42 mouse cellular contexts compared by ENCODE assay signal in genomic region chr19:59164111-59164510, GRCm38 (mm10). TPM values are rescaled to one million over a fixed set of nuclear protein-coding genes. Genes with fewer than 3 reads are reported as not detected.
"Had no signal": no experiment of that assay in that cellular context is flagged by ENCODE, and none has a peak within 500 bp of the region (broad histone marks: within the 10 kb centered on the region; RNA-seq: fewer than 3 reads in every experiment).

No protein-coding gene starts in this region.

- DNase-seq: gastrocnemius, postnatal 14 days; gastrocnemius, postnatal 36 days; heart, adult 11 months; heart, adult 2 months; heart, postnatal 14 days; heart, postnatal 36 days; kidney, adult 11 months; kidney, adult 2 months; kidney, adult 9 months; kidney, postnatal 14 days; kidney, postnatal 36 days; layer of hippocampus, adult 9-11 months; layer of hippocampus, postnatal 36 days had no signal

- H3K9ac ChIP-seq: heart, embryonic 13.5 days; heart, embryonic 15.5 days; hindbrain, embryonic 12.5 days; hindbrain, embryonic 15.5 days; kidney, embryonic 15.5 days; limb, embryonic 13.5 days; limb, embryonic 15.5 days; liver, embryonic 12.5 days had no signal

- H3K4me2 ChIP-seq: heart, embryonic 11.5 days; heart, embryonic 13.5 days; heart, embryonic 15.5 days; hindbrain, embryonic 12.5 days; hindbrain, embryonic 15.5 days; kidney, embryonic 15.5 days; limb, embryonic 13.5 days; limb, embryonic 15.5 days; liver, embryonic 12.5 days had no signal

- H3K9me3 ChIP-seq: heart, embryonic 13.5 days; heart, embryonic 15.5 days; hindbrain, embryonic 12.5 days; hindbrain, embryonic 15.5 days; kidney, embryonic 15.5 days; limb, embryonic 13.5 days; limb, embryonic 15.5 days; liver, embryonic 12.5 days had no signal

- H3K27ac ChIP-seq: heart, adult 2 months; heart, embryonic 13.5 days; heart, embryonic 15.5 days; hindbrain, embryonic 12.5 days; hindbrain, embryonic 15.5 days; hindbrain, postnatal 0 days; kidney, embryonic 15.5 days; kidney, postnatal 0 days; limb, embryonic 13.5 days; limb, embryonic 15.5 days; liver, embryonic 12.5 days had no signal

- H3K4me3 ChIP-seq: heart, adult 2 months; heart, embryonic 13.5 days; heart, embryonic 15.5 days; hindbrain, embryonic 12.5 days; hindbrain, embryonic 15.5 days; kidney, embryonic 15.5 days; limb, embryonic 13.5 days; limb, embryonic 15.5 days; liver, embryonic 12.5 days had no signal

- H3K36me3 ChIP-seq: heart, embryonic 13.5 days; heart, embryonic 15.5 days; hindbrain, embryonic 12.5 days; hindbrain, embryonic 15.5 days; kidney, embryonic 15.5 days; limb, embryonic 13.5 days; limb, embryonic 15.5 days; liver, embryonic 12.5 days had no signal

- ATAC-seq: hindbrain, postnatal 0 days; intestine, embryonic 16.5 days; liver, embryonic 12.5 days had no signal

RNA-seq across cellular contexts. Expression of gene Vax1, which starts 5.7 kb away (rescaled TPM):
- total RNA-seq: gastrocnemius, adult 18-20 months; gastrocnemius, adult 8-10 months; gastrocnemius, postnatal 14 days; gastrocnemius, postnatal 36 days; heart, adult 2 months; heart, postnatal 14 days; heart, postnatal 36 days; hematopoietic stem cell, adult 5-6 weeks; hindbrain, postnatal 0 days; liver, adult 2 months had no signal
- polyA plus RNA-seq: gonadal fat pad, adult 2 months; heart, adult 2 months; heart, embryonic 11.5 days; heart, embryonic 13.5 days; heart, embryonic 15.5 days; heart, postnatal 0 days; hindbrain, embryonic 12.5 days; hindbrain, postnatal 0 days; intestine, embryonic 14.5 days; intestine, embryonic 16.5 days; kidney, adult 2 months; kidney, embryonic 15.5 days; kidney, postnatal 0 days; large intestine, adult 2 months; limb, embryonic 11.5 days; limb, embryonic 15.5 days; liver, adult 2 months; liver, embryonic 12.5 days had no signal

RNA-seq across cellular contexts. Expression of gene Kcnk18, which starts 54.9 kb away (rescaled TPM):
- total RNA-seq: gastrocnemius, adult 18-20 months; gastrocnemius, adult 8-10 months; gastrocnemius, postnatal 14 days; gastrocnemius, postnatal 36 days; heart, adult 2 months; heart, postnatal 14 days; heart, postnatal 36 days; hematopoietic stem cell, adult 5-6 weeks; hindbrain, postnatal 0 days; layer of hippocampus, adult 18-20 months; layer of hippocampus, adult 8-10 months; layer of hippocampus, postnatal 14 days; layer of hippocampus, postnatal 36 days; left cerebral cortex, adult 18-20 months; left cerebral cortex, adult 8-10 months; left cerebral cortex, postnatal 10 days; left cerebral cortex, postnatal 25 days; left cerebral cortex, postnatal 4 days; liver, adult 2 months had no signal
- polyA plus RNA-seq: gonadal fat pad, adult 2 months; heart, adult 2 months; heart, embryonic 11.5 days; heart, embryonic 13.5 days; heart, embryonic 15.5 days; heart, postnatal 0 days; hindbrain, embryonic 12.5 days; hindbrain, postnatal 0 days; intestine, embryonic 14.5 days; intestine, embryonic 16.5 days; kidney, adult 2 months; kidney, embryonic 15.5 days; kidney, postnatal 0 days; large intestine, adult 2 months; limb, embryonic 11.5 days; limb, embryonic 15.5 days; liver, adult 2 months; liver, embryonic 12.5 days had no signal
